Mouse (Mus musculus) MEL (cell line): ENCODE measurements around the gene Dhrs7b.

Source experiments
- BHLHE40 ChIP-seq: IDR thresholded peaks from 2 replicates; pipeline ENCODE4 v1.6.1; 2012; ENCODE audit warnings: low read depth, mild to moderate bottlenecking, inconsistent platforms, low read length, improper control_type of control experiment, borderline replicate concordance
- CTCF ChIP-seq, 3 experiments: IDR thresholded peaks in 2 of 3; conservative IDR thresholded peaks in 1 of 3; 2 replicates each; pipeline ENCODE4 v1.5.1; 2011 to 2012; ENCODE audit warnings: low read length in 3 of 3, low read depth in 2 of 3, mild to moderate bottlenecking in 2 of 3, improper control_type of control experiment in 1 of 3, inconsistent platforms in 1 of 3, mixed read lengths in 1 of 3, moderate library complexity in 1 of 3; ENCODE audit not compliant: control insufficient read depth in 1 of 3, insufficient read depth in 1 of 3, poor library complexity in 1 of 3, severe bottlenecking in 1 of 3
- KAT2A ChIP-seq: conservative IDR thresholded peaks from 2 replicates; pipeline ENCODE4 v1.6.1; 2012; ENCODE audit warnings: low read depth, low read length, improper control_type of control experiment, inconsistent platforms
- MAZ ChIP-seq: IDR thresholded peaks from 2 replicates; pipeline ENCODE4 v1.6.1; 2012; ENCODE audit warnings: low read depth, mild to moderate bottlenecking, inconsistent platforms, low read length, improper control_type of control experiment
- MEF2A ChIP-seq: IDR thresholded peaks from 2 replicates; pipeline ENCODE4 v1.6.1; 2014; ENCODE audit warnings: low read depth, mild to moderate bottlenecking, inconsistent platforms, low read length, improper control_type of control experiment; ENCODE audit not compliant: poor library complexity, insufficient replicate concordance, severe bottlenecking; ENCODE audit errors: extremely low read depth
- NRF1 ChIP-seq: IDR thresholded peaks from 2 replicates; pipeline ENCODE4 v1.6.1; 2014; ENCODE audit warnings: low read depth, mild to moderate bottlenecking, inconsistent platforms, low read length, improper control_type of control experiment, moderate library complexity; ENCODE audit not compliant: poor library complexity, insufficient read depth, severe bottlenecking
- POLR2A ChIP-seq, 2 experiments: IDR thresholded peaks; 2 replicates each; pipeline ENCODE4 v1.6.1; 2011 to 2012; ENCODE audit warnings: low read length in 2 of 2, mild to moderate bottlenecking in 2 of 2, control low read depth in 1 of 2, improper control_type of control experiment in 1 of 2, low read depth in 1 of 2, moderate library complexity in 1 of 2; ENCODE audit not compliant: control insufficient read depth in 1 of 2, insufficient read depth in 1 of 2, poor library complexity in 1 of 2
- RAD21 ChIP-seq: IDR thresholded peaks from 2 replicates; pipeline ENCODE4 v1.6.1; 2011; ENCODE audit warnings: mild to moderate bottlenecking, low read depth, low read length, improper control_type of control experiment
- TAL1 ChIP-seq: IDR thresholded peaks from 2 replicates; pipeline ENCODE4 v1.6.1; 2012; ENCODE audit warnings: mild to moderate bottlenecking, inconsistent platforms, low read length, moderate library complexity, mixed read lengths
- UBTF ChIP-seq: IDR thresholded peaks from 2 replicates; pipeline ENCODE4 v1.6.1; 2012; ENCODE audit warnings: low read depth, mild to moderate bottlenecking, inconsistent platforms, low read length, improper control_type of control experiment, moderate library complexity, borderline replicate concordance; ENCODE audit not compliant: insufficient read depth
- ZC3H11A ChIP-seq: IDR thresholded peaks from 2 replicates; pipeline ENCODE4 v1.6.1; 2012; ENCODE audit warnings: low read depth, mild to moderate bottlenecking, inconsistent platforms, low read length, improper control_type of control experiment
- ZNF384 ChIP-seq: IDR thresholded peaks from 2 replicates; pipeline ENCODE4 v1.6.1; 2012; ENCODE audit warnings: low read depth, mild to moderate bottlenecking, inconsistent platforms, low read length, improper control_type of control experiment

DNA sequence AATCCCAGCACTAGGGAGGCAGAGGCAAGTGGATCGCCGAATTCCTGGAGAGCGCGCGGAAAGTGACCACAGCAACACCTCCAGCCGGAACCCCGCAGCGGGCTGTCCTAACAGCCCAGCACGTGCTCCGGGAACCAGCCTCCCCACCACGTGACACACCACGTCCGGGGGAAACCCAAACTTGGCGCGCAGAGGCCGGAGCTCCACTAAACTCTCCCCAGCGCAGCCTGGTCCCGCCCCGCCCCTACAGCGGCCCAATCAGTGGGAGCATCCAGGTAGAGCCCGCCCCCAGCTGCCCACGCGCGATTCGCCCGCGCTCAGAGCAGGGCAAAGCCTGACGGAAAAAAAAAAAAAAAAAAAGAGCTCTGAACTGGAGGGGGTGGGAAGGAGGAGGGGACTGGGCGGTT lies 19.4 kb upstream of the Dhrs7b start:
- TF ChIP-seq CTCF (IDR thresholded peaks at IDR 0.05 in 2 of 3, conservative IDR thresholded peaks at IDR 0.05 in 1 of 3; ENCODE audit: control insufficient read depth in 1 of 3, insufficient read depth in 1 of 3, low read depth in 2 of 3, low read length in 3 of 3, poor library complexity in 1 of 3, severe bottlenecking in 1 of 3) (0 out of 6 replicates have a peak, but pooled peaks of 1 of the 3 experiments have one; percentile 1), UBTF (no peak), RAD21 (no peak), TAL1 (no peak), ZC3H11A (no peak), KAT2A (no peak; the same call in 1 of the 2 replicates), POLR2A (IDR thresholded peaks at IDR 0.05; ENCODE audit: control insufficient read depth in 1 of 2, insufficient read depth in 1 of 2, low read depth in 1 of 2, low read length in 2 of 2, poor library complexity in 1 of 2) (peak; percentile 17 to 76; a peak in 2 of 4 replicates), MAZ (peak; percentile 55; the same call in 1 of the 2 replicates), ZNF384 (peak; percentile 99), MEF2A (no peak), NRF1 (peak; percentile 58), BHLHE40 (peak; percentile 97)
